Mouse (Mus musculus): ENCODE results near the gene Hist1h3c. TPM values are rescaled to one million over a fixed set of nuclear protein-coding genes. Genes with fewer than 3 reads are reported as not detected.
"Not testable (repeated sequence)": the region's sequence is repeated elsewhere in the genome, so short reads cannot be mapped to it uniquely, and the experiment has no call there.

The Hist1h3c gene
- polyA plus RNA-seq, 1 experiment from 2014 or later = 2.7 TPM

DNA sequence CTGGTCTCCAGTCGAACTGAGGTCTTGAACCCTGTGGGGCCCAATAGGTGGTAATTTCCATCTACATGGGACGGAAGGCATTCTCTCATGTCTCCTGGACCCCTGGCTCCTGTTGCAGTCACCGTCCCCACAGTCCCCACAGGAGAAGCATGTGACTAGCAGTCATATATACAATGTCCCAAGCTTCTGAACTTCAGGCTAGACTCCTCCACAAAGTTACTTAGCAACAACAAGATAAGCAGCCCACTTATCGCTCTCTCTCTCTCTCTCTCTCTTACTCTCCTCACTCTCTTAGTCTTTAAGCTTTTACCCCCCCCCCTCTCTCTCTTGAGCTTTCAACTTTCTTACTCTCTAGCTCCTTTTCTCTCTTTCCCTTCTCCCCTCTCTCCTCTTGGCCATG is 21.2 kb downstream of the Hist1h3c start:
- no peaks in the 10 kb centered on the region for H3K9me3 ChIP-seq (ENCODE audit: control insufficient read depth, low read length)
- WGBS = 36% methylated on average over 4 of the region's 4 CpGs
- H3K4me2 ChIP-seq (ENCODE audit: low read length) = no peak overlapping the region
- ATAC-seq (ENCODE audit: insufficient number of reproducible peaks, insufficient read depth, low FRiP score, low read depth) = no peak; the same call in 1 of the 2 replicates
- no peaks in the 10 kb centered on the region for H3K27me3 ChIP-seq (ENCODE audit: control insufficient read depth, insufficient read depth, low read length)
- H3K36me3 ChIP-seq (ENCODE audit: control insufficient read depth, insufficient read depth, low read length) = no peaks in the 10 kb centered on the region
- H3K9ac ChIP-seq (ENCODE audit: low read length) = no peak overlapping the region
- peaks cover 10 to 11% of the 10 kb centered on the region in 2 experiments; a peak in 3 of 4 replicates for H3K4me1 ChIP-seq (ENCODE audit: control insufficient read depth in 2 of 2, insufficient read depth in 2 of 2, low read length in 2 of 2)
- no peak overlapping the region for H3K27ac ChIP-seq (replicated peaks in 1 of 2; ENCODE audit: control insufficient read depth in 1 of 2, insufficient read depth in 1 of 2, low read depth in 2 of 2, low read length in 2 of 2)
- no peak overlapping the region for H3K4me3 ChIP-seq (ENCODE audit: control insufficient read depth in 1 of 2, insufficient read depth in 1 of 2, low read depth in 1 of 2, low read length in 2 of 2)

DNA sequence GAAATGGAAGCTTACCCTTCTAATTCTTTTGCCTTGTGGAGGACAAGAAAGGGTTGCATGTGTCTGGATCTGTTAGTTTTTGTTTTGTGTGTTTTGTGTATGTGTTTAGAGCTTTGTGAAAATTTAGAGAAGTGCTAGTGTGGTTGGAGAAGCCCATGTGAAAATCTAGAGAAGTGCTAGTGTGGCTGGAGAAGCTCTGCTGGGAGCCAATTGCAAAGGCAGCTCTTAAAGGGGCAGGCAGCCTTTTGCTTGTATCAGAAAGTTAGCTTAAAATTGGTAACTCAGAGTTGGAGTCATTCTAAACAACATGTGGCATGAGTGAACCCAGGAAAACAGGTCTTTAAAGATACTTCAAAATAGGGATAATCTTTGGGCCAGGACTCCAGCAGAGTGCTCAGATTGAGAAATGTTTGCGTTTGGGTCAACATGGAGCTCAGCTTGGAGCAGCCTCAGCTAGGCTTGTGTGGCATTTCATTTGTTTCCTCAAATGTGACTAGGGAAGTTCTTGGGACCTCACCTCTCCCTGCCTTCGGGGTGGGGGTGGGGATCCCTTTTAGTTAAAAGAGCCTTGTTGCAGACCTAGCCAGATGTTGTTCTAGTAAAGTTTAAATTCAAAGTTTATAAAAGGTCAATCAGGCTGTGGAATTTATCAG is 27.7 kb downstream of the Hist1h3c start:
- H3K9me3 ChIP-seq (ENCODE audit: control insufficient read depth, low read length); H3K36me3 ChIP-seq (ENCODE audit: control insufficient read depth, insufficient read depth, low read length); H3K4me2 ChIP-seq (ENCODE audit: low read length); H3K4me1 ChIP-seq (ENCODE audit: control insufficient read depth in 2 of 2, insufficient read depth in 2 of 2, low read length in 2 of 2); H3K9ac ChIP-seq (ENCODE audit: low read length); H3K4me3 ChIP-seq (ENCODE audit: control insufficient read depth in 1 of 2, insufficient read depth in 1 of 2, low read depth in 1 of 2, low read length in 2 of 2); H3K27me3 ChIP-seq (ENCODE audit: control insufficient read depth, insufficient read depth, low read length); ATAC-seq (ENCODE audit: insufficient number of reproducible peaks, insufficient read depth, low FRiP score, low read depth); H3K27ac ChIP-seq (replicated peaks in 1 of 2; ENCODE audit: control insufficient read depth in 1 of 2, insufficient read depth in 1 of 2, low read depth in 2 of 2, low read length in 2 of 2): not testable (repeated sequence)
- 26% methylated on average over 2 of the region's 2 CpGs for WGBS

DNA sequence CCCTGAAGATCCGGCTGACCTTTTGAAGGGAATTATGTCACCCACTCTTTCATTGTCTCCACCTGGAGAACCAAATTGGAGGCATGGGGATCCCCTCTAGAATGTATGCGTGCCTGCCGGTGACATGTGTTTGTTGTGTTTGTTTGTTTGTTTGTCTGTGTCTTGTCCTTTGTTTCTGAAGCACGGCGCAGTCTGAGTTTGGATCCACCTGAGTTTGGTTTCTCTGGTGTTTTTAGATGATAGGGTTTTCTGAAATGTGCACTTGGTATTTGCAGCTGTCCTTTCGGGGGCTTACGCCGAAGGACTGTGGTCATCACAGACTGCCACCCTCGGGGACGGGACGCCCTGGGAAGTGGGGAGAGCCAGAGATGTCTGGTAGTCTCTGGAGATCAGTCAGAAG is 28.2 kb downstream of the Hist1h3c start:
- H3K27ac ChIP-seq (replicated peaks in 1 of 2; ENCODE audit: control insufficient read depth in 1 of 2, insufficient read depth in 1 of 2, low read depth in 2 of 2, low read length in 2 of 2) = no peak overlapping the region
- no peaks in the 10 kb centered on the region; a peak in 1 of 4 replicates for H3K4me1 ChIP-seq (ENCODE audit: control insufficient read depth in 2 of 2, insufficient read depth in 2 of 2, low read length in 2 of 2)
- H3K4me3 ChIP-seq (ENCODE audit: control insufficient read depth in 1 of 2, insufficient read depth in 1 of 2, low read depth in 1 of 2, low read length in 2 of 2) = no peak overlapping the region
- no peaks in the 10 kb centered on the region for H3K27me3 ChIP-seq (ENCODE audit: control insufficient read depth, insufficient read depth, low read length)
- no peak overlapping the region for H3K4me2 ChIP-seq (ENCODE audit: low read length)
- ATAC-seq (ENCODE audit: insufficient number of reproducible peaks, insufficient read depth, low FRiP score, low read depth) = no peak
- no peaks in the 10 kb centered on the region for H3K36me3 ChIP-seq (ENCODE audit: control insufficient read depth, insufficient read depth, low read length)
- WGBS = 45% methylated on average over 11 of the region's 11 CpGs
- no peaks in the 10 kb centered on the region for H3K9me3 ChIP-seq (ENCODE audit: control insufficient read depth, low read length)
- no peak overlapping the region for H3K9ac ChIP-seq (ENCODE audit: low read length)

DNA sequence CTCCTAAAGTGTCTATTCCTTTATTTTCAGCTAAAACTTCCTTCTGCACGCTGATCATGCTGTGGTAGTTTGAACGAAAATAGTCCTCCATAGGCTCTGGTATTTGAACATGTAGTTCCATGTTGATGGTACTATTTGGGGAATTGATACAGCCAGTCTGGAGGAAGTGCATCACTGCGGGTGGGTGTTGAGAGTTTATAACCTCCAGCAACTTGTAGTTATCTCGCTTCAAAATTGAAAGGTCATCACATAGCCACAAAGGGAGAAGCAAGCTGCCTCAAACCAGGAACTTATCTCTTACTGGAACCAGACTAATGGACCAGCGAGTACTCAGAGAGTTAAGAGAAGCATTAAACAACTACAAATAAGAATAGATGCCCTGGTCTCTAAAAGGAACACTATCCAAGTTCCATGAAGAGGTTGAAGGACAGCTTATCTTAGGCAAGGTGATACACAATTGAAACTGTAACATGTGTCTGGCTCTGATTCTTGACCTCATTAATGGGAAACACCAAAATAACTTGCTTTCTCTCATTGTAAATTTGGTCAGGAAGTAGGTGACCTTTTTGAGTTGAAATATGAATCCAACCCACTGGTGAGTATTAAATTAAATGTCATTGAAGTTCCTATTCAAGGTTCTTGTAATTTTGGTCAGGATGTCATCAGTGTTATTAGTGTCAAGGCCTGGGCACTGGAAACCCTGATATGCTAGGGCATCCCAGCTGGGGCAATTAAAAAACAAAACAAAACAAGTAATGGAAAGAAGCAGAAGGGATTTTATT is 28.9 kb downstream of the Hist1h3c start:
- no peak overlapping the region for H3K9ac ChIP-seq (ENCODE audit: low read length)
- H3K9me3 ChIP-seq (ENCODE audit: control insufficient read depth, low read length) = no peaks in the 10 kb centered on the region
- H3K4me1 ChIP-seq (ENCODE audit: control insufficient read depth in 2 of 2, insufficient read depth in 2 of 2, low read length in 2 of 2) = no peaks in the 10 kb centered on the region; a peak in 1 of 4 replicates
- H3K27ac ChIP-seq (replicated peaks in 1 of 2; ENCODE audit: control insufficient read depth in 1 of 2, insufficient read depth in 1 of 2, low read depth in 2 of 2, low read length in 2 of 2) = no peak overlapping the region
- H3K4me2 ChIP-seq (ENCODE audit: low read length) = no peak overlapping the region
- WGBS = 46% methylated on average over 5 of the region's 5 CpGs
- H3K4me3 ChIP-seq (ENCODE audit: control insufficient read depth in 1 of 2, insufficient read depth in 1 of 2, low read depth in 1 of 2, low read length in 2 of 2) = no peak overlapping the region
- H3K27me3 ChIP-seq (ENCODE audit: control insufficient read depth, insufficient read depth, low read length) = no peaks in the 10 kb centered on the region
- ATAC-seq (ENCODE audit: insufficient number of reproducible peaks, insufficient read depth, low FRiP score, low read depth) = no peak
- no peaks in the 10 kb centered on the region for H3K36me3 ChIP-seq (ENCODE audit: control insufficient read depth, insufficient read depth, low read length)

DNA sequence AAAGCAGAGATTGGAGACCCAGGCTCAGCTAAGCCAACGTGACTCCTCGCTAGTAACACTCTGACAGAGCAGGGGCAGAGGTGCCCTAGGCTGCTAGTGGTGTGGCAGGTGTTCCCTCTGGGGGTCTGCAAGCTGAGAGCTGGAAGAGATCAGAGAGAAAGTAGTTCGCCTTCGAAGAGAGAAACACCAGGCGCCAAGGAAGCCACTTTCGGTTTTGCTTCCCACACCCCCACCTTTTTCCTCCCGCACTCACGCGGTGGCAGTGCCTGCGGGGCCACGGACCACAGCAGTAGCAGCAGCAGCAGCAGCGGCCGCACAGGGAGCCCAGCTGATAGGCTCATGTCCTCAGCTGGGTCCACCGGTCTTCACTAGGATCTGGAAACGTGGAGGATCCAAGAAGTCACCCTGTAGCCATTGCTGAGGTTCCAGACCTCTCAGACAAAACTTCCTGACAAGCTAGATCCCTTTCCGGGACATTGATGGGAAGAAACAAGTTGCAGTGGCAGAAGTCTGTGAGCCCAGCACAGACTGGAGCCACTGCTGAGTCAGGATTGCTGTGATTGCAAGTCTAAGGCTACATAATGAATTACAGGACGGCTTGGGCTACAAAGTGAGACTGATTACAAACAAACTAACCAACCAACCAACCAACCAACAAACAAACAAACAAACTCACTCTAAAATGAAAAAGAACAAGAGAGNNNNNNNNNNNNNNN is 34.9 kb downstream of the Hist1h3c start, which contains the start of gene Hfe:
Gene Hfe (minus strand): TSS at position 481 of the 716 bp plus-strand sequence.
- H3K27me3 ChIP-seq (ENCODE audit: control insufficient read depth, insufficient read depth, low read length) = no peaks in the 10 kb centered on the region
- ATAC-seq (ENCODE audit: insufficient number of reproducible peaks, insufficient read depth, low FRiP score, low read depth) = 0 out of 2 replicates have a peak, but pooled peaks have one; percentile 35
- H3K36me3 ChIP-seq (ENCODE audit: control insufficient read depth, insufficient read depth, low read length) = no peaks in the 10 kb centered on the region
- 3% methylated on average over 17 of the region's 17 CpGs for WGBS
- peak within 1 kb of the TSS; percentile 53 to 60 for H3K4me3 ChIP-seq (ENCODE audit: control insufficient read depth in 1 of 2, insufficient read depth in 1 of 2, low read depth in 1 of 2, low read length in 2 of 2)
- H3K4me1 ChIP-seq (ENCODE audit: control insufficient read depth in 2 of 2, insufficient read depth in 2 of 2, low read length in 2 of 2) = peaks cover 7 to 15% of the 10 kb centered on the region in 2 experiments
- H3K4me2 ChIP-seq (ENCODE audit: low read length) = peak within 1 kb of the TSS; percentile 79
- H3K9ac ChIP-seq (ENCODE audit: low read length) = peak within 1 kb of the TSS; percentile 80
- H3K27ac ChIP-seq (replicated peaks in 1 of 2; ENCODE audit: control insufficient read depth in 1 of 2, insufficient read depth in 1 of 2, low read depth in 2 of 2, low read length in 2 of 2) = peak within 1 kb of the TSS; percentile 31 to 39
- H3K9me3 ChIP-seq (ENCODE audit: control insufficient read depth, low read length) = no peaks in the 10 kb centered on the region

DNA sequence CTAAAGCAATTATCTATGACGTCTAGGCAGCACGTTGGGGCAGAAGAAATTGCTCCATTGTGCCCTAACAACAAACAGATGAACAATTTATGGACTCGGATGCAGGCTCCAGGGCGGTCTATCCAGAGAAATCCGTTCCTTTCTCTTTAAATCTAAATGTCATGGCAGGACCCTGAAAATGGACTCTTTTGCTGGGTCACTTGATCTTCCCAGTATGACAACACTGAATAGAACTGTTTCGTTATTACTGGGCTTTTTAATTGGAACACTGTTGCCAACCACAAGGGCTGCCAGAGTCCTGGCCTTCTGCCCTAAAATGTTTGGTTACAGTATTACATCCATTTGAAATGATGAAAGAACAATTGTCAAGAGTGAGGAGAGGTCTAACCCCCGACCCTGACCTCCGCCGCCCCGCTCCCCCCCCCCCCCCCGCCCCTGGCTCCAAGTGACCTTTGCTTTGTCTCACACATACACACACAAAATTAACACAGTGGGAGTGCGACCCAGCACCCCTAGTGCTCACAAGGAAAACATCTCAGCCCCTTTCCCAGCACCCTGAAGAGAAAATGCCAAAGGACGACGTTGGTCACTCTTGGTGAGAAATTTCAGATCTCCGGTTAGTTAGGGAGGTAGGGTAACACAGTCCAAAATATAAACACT is 35.6 kb downstream of the Hist1h3c start:
- ATAC-seq (ENCODE audit: insufficient number of reproducible peaks, insufficient read depth, low FRiP score, low read depth) = no peak
- Histone ChIP-seq H3K4me1 (ENCODE audit: control insufficient read depth in 2 of 2, insufficient read depth in 2 of 2, low read length in 2 of 2) (peaks cover 7 to 15% of the 10 kb centered on the region in 2 experiments), H3K9ac (ENCODE audit: low read length) (peak overlapping the region; percentile 80), H3K27ac (replicated peaks in 1 of 2; ENCODE audit: control insufficient read depth in 1 of 2, insufficient read depth in 1 of 2, low read depth in 2 of 2, low read length in 2 of 2) (peak overlapping the region; percentile 31 to 39; a peak in 3 of 4 replicates), H3K36me3 (ENCODE audit: control insufficient read depth, insufficient read depth, low read length) (no peaks in the 10 kb centered on the region), H3K4me3 (ENCODE audit: control insufficient read depth in 1 of 2, insufficient read depth in 1 of 2, low read depth in 1 of 2, low read length in 2 of 2) (peak overlapping the region; percentile 53 to 60), H3K4me2 (ENCODE audit: low read length) (peak overlapping the region; percentile 79), H3K9me3 (ENCODE audit: control insufficient read depth, low read length) (no peaks in the 10 kb centered on the region), H3K27me3 (ENCODE audit: control insufficient read depth, insufficient read depth, low read length) (no peaks in the 10 kb centered on the region)
- WGBS = 28% methylated on average over 15 of the region's 15 CpGs

DNA sequence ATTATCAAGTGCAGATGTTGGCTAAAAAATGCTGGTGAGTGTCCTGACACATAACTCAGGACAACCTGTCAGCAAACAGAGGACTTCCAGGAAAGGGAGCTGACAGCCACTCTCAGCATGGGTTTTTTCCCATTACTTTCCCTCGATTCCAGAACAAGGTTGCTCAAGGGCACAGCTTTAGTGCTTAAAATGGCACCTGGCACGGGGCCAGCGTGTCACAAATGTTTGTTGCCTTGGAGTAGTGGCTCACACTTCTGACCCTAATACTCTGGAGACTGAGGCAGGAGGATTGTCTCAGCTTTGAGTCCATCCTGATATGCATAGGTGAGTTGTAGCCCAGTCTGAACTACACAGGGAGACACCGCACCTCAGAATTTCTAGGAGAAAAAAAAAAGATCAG is 36.7 kb downstream of the Hist1h3c start:
- Histone ChIP-seq H3K27me3 (ENCODE audit: control insufficient read depth, insufficient read depth, low read length) (no peaks in the 10 kb centered on the region), H3K4me2 (ENCODE audit: low read length) (no peak overlapping the region), H3K4me3 (ENCODE audit: control insufficient read depth in 1 of 2, insufficient read depth in 1 of 2, low read depth in 1 of 2, low read length in 2 of 2) (no peak overlapping the region), H3K9ac (ENCODE audit: low read length) (no peak overlapping the region), H3K36me3 (ENCODE audit: control insufficient read depth, insufficient read depth, low read length) (no peaks in the 10 kb centered on the region), H3K9me3 (ENCODE audit: control insufficient read depth, low read length) (no peaks in the 10 kb centered on the region), H3K27ac (replicated peaks in 1 of 2; ENCODE audit: control insufficient read depth in 1 of 2, insufficient read depth in 1 of 2, low read depth in 2 of 2, low read length in 2 of 2) (peak overlapping the region in 1 of 2 experiments; percentile 59; a peak in 2 of 4 replicates), H3K4me1 (ENCODE audit: control insufficient read depth in 2 of 2, insufficient read depth in 2 of 2, low read length in 2 of 2) (peaks cover 7 to 15% of the 10 kb centered on the region in 2 experiments)
- ATAC-seq (ENCODE audit: insufficient number of reproducible peaks, insufficient read depth, low FRiP score, low read depth) = no peak
- 47% methylated on average over 4 of the region's 4 CpGs for WGBS

Measured in heart, embryonic 14.5 days (tissue).